Mouse (Mus musculus) forebrain, embryonic 10.5 days (tissue): Measurements from ENCODE around the gene Fam53b. TPM values are rescaled to one million over a fixed set of nuclear protein-coding genes. Genes with fewer than 3 reads are reported as not detected.

ENCODE experiments used
- DNase-seq: peaks from one replicate; pipeline ENCODE4 v3.0.0-alpha.2; 2017; ENCODE audit warnings: low spot score; ENCODE audit errors: extremely low spot score
- H3K27ac ChIP-seq: fragments of 300-500 bp; sonication (generic); 2 replicates; pipeline ENCODE4 v1.5.1; 2016; ENCODE audit warnings: mild to moderate bottlenecking
- H3K27me3 ChIP-seq: fragments of 300-500 bp; sonication (generic); 2 replicates; pipeline ENCODE4 v1.6.1; 2016; ENCODE audit warnings: mild to moderate bottlenecking; ENCODE audit not compliant: poor library complexity, severe bottlenecking
- H3K36me3 ChIP-seq: fragments of 300-500 bp; sonication (generic); replicated peaks from 2 replicates; pipeline ENCODE4 v1.6.1; 2016; ENCODE audit warnings: mild to moderate bottlenecking, moderate library complexity
- H3K4me1 ChIP-seq: fragments of 300-500 bp; sonication (generic); 2 replicates; pipeline ENCODE4 v1.6.1; 2016
- H3K4me3 ChIP-seq: fragments of 300-500 bp; sonication (generic); 2 replicates; pipeline ENCODE4 v1.5.1; 2016; ENCODE audit warnings: mild to moderate bottlenecking, moderate library complexity
- H3K9me3 ChIP-seq: fragments of 300-500 bp; sonication (generic); 2 replicates; pipeline ENCODE4 v1.6.1; 2016; ENCODE audit warnings: mild to moderate bottlenecking, moderate library complexity
- WGBS: fragments of 180-500 bp; shearing (Covaris S2); methylation state at CpG from one replicate; pipeline ENCODE4 v1.1.7; 2016; 5-methylcytosine and 5-hydroxymethylcytosine counted together
- polyA plus RNA-seq: library from polyadenylated mRNA; unstranded; fragments of >200 nt; fragmentation: Nextera tagmentation; extraction: Ambion mirVana; gene quantifications from 2 replicates; pipeline ENCODE4 v1.2.1, GENCODE M21; 2016

The Fam53b gene
- polyA plus RNA-seq, 1 experiment from 2014 or later: 39.4 TPM

GRCm38 (mm10) chr7:132808051-132808796, 5.5 kb downstream of the Fam53b start:
- no peak for DNase-seq
- H3K36me3 ChIP-seq: peaks cover 8% of the 10 kb centered on the region; the same call in 1 of the 2 replicates
- H3K9me3 ChIP-seq: no peaks in the 10 kb centered on the region
- 41% methylated on average over 7 of the region's 7 CpGs for WGBS
- peak overlapping the region; percentile 75 for H3K4me3 ChIP-seq
- no peaks in the 10 kb centered on the region for H3K27me3 ChIP-seq
- peak overlapping the region; percentile 94 for H3K27ac ChIP-seq
- H3K4me1 ChIP-seq: peaks cover 90% of the 10 kb centered on the region

DNA sequence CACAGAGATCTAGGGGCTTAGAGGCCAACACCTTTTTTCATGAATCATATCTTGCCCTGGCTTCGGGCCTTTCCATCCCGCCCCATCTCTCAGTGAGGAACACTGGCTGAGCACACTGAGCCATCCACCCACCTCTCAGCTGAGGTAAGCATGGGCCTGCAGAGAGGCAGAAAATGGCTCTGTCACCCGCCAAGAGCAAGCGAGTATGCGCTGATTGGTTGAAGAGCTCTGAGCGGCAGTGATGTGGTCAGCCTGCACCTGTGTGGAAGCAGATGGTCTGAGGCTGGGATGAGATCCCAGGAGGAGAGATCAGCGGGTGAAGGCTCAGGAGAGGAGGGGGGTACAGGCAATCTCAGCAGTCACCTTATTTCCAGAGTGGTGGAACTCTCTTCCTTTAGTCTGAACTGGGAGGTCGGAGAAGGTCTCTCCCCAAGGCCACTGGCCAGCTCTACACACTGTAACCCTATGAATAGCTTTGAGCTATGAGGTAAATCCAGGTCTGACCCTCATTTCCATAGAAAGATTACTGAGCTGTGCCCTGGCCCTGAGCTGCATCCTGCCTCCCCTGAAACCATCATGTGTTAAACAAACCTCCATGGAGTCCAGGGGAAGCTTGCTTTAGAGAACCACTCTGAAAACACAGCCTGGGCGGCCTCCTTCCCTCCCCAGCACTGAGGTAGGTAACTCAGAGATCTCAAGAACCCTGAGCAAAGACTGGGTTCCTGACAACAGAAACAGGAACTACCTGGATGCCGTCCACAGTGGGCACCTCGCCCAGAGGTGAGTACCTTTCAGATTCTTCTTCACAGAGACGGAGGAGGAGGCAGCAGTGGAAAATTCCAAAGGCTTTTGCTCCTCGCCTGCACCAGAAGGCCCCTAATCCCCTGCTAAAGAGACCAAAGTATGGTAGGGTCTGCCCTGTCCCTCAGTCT, 6.5 kb downstream of the Fam53b start:
- no peak for DNase-seq
- Histone ChIP-seq H3K27me3 (no peaks in the 10 kb centered on the region), H3K9me3 (no peaks in the 10 kb centered on the region), H3K4me3 (no peak overlapping the region; the same call in 1 of the 2 replicates), H3K4me1 (peaks cover 92% of the 10 kb centered on the region), H3K36me3 (peaks cover 18% of the 10 kb centered on the region), H3K27ac (peak overlapping the region; percentile 94)
- 57% methylated on average over 13 of the region's 13 CpGs for whole genome bisulfite sequencing

GRCm38 (mm10) chr7:132806286-132806685, 7.4 kb downstream of the Fam53b start:
- 72% methylated on average over 5 of the region's 5 CpGs for WGBS
- H3K4me3 ChIP-seq: no peak overlapping the region
- DNase-seq: no peak
- H3K36me3 ChIP-seq: peaks cover 25% of the 10 kb centered on the region
- peak overlapping the region; percentile 94 for H3K27ac ChIP-seq
- H3K27me3 ChIP-seq: no peaks in the 10 kb centered on the region
- H3K4me1 ChIP-seq: peaks cover 92% of the 10 kb centered on the region
- H3K9me3 ChIP-seq: no peaks in the 10 kb centered on the region

DNA sequence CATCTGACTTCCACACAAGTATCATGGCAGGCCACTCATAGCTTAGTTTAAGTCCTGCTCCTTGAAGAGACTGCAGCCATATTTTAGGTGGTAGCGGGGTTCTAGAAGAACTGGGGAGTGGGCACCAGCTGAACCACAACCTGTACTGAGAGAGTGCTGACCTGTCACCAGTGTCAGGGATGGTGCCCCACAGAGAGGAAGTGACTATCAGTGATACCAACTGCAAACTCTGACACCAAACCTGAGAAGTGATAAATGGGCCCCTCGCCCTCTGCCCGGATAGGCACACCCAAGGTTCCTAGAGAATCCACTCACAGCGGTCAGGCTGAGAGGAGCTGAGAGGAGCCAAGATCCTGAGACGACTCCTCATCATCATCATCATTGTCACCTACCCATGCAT, 8.7 kb downstream of the Fam53b start:
- no peak overlapping the region for H3K27ac ChIP-seq
- no peaks in the 10 kb centered on the region for H3K27me3 ChIP-seq
- H3K4me3 ChIP-seq: no peak overlapping the region
- peaks cover 90% of the 10 kb centered on the region for H3K4me1 ChIP-seq
- peaks cover 37% of the 10 kb centered on the region for H3K36me3 ChIP-seq
- WGBS: 94% methylated on average over 5 of the region's 5 CpGs
- H3K9me3 ChIP-seq: no peaks in the 10 kb centered on the region
- DNase-seq: no peak

DNA sequence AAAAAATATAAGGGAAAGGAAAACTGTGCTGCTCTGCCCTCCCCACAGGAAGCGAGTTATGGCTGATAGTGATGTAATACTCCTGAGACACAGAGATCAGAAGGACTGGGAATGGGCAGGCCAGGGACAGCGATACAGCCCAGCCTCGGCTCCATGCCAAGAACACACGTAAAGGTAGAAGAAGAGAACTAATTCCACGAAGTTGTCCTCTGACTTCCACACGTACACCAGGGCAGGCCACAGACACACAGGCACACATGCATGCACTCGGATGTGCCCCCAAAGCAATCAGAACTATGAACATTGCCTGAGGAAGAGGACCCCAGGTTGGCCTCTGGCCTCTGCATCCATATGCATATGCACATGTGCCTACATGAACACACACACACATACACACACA, 9.2 kb downstream of the Fam53b start:
- Histone ChIP-seq H3K36me3 (peaks cover 41% of the 10 kb centered on the region), H3K9me3 (no peaks in the 10 kb centered on the region), H3K27me3 (no peaks in the 10 kb centered on the region), H3K4me1 (peaks cover 90% of the 10 kb centered on the region), H3K4me3 (no peak overlapping the region), H3K27ac (no peak overlapping the region)
- DNase-seq: no peak
- 93% methylated on average over 7 of the region's 7 CpGs for WGBS

- Histone ChIP-seq H3K9me3 (no peaks in the 10 kb centered on the region), H3K4me3 (no peak overlapping the region), H3K36me3 (peaks cover 45% of the 10 kb centered on the region), H3K4me1 (peaks cover 89% of the 10 kb centered on the region), H3K27me3 (no peaks in the 10 kb centered on the region), H3K27ac (no peak overlapping the region)
- no peak for DNase-seq
- 92% methylated on average over 3 of the region's 3 CpGs for WGBS
These were observed 9.7 kb downstream of the Fam53b start for GRCm38 (mm10) chr7:132803962-132804361.

GRCm38 (mm10) chr7:132803336-132803735, 10.3 kb downstream of the Fam53b start:
- no peaks in the 10 kb centered on the region for H3K27me3 ChIP-seq
- peaks cover 49% of the 10 kb centered on the region for H3K36me3 ChIP-seq
- peaks cover 82% of the 10 kb centered on the region for H3K4me1 ChIP-seq
- 90% methylated on average over 2 of the region's 2 CpGs for WGBS
- H3K27ac ChIP-seq: peak overlapping the region; percentile 45; the same call in 1 of the 2 replicates
- DNase-seq: no peak
- no peaks in the 10 kb centered on the region for H3K9me3 ChIP-seq
- no peak overlapping the region for H3K4me3 ChIP-seq

- 91% methylated on average over 11 of the region's 11 CpGs for WGBS
- Histone ChIP-seq H3K27me3 (no peaks in the 10 kb centered on the region), H3K27ac (peak overlapping the region; percentile 45), H3K4me1 (peaks cover 76% of the 10 kb centered on the region), H3K36me3 (peaks cover 56% of the 10 kb centered on the region), H3K9me3 (no peaks in the 10 kb centered on the region), H3K4me3 (no peak overlapping the region)
- no peak for DNase-seq
These were observed 11.0 kb downstream of the Fam53b start for GRCm38 (mm10) chr7:132802691-132803090.

- Histone ChIP-seq H3K9me3 (no peaks in the 10 kb centered on the region), H3K27me3 (no peaks in the 10 kb centered on the region), H3K4me1 (peaks cover 70% of the 10 kb centered on the region), H3K27ac (peak overlapping the region; percentile 45), H3K4me3 (no peak overlapping the region), H3K36me3 (peaks cover 62% of the 10 kb centered on the region)
- no peak for DNase-seq
- 79% methylated on average over 2 of the region's 2 CpGs for WGBS
These were observed 11.6 kb downstream of the Fam53b start for GRCm38 (mm10) chr7:132802066-132802465.

GRCm38 (mm10) chr7:132801509-132801908, 12.2 kb downstream of the Fam53b start:
- Histone ChIP-seq H3K4me1 (peaks cover 64% of the 10 kb centered on the region), H3K27me3 (no peaks in the 10 kb centered on the region), H3K27ac (peak overlapping the region; percentile 12; the same call in 1 of the 2 replicates), H3K4me3 (no peak overlapping the region), H3K36me3 (peaks cover 65% of the 10 kb centered on the region), H3K9me3 (no peaks in the 10 kb centered on the region)
- WGBS: 89% methylated on average over 5 of the region's 5 CpGs
- no peak for DNase-seq

DNA sequence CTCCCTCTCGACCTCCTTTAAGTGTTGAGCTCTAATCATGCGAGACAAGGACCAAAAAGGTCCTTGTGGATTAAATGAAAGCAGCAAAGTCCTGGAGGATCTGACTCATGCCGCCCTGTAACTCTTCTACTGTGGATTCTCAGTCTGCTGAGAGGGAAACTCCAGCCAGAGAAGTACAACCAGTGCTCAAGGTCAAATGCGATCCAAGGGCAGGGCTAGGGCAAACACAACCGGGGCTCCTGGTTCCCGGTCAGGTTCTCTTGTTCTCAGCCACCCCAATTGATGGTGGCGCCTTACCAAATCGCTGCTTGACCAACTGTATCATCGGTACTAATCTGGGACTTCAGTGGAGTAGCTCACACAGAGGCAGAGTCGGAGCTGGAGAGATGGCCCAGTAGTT, 12.8 kb downstream of the Fam53b start:
- WGBS: 90% methylated on average over 10 of the region's 10 CpGs
- DNase-seq: no peak
- no peaks in the 10 kb centered on the region for H3K9me3 ChIP-seq
- H3K27ac ChIP-seq: peak overlapping the region; percentile 32; the same call in 1 of the 2 replicates
- no peak overlapping the region for H3K4me3 ChIP-seq
- H3K36me3 ChIP-seq: peaks cover 67% of the 10 kb centered on the region
- H3K27me3 ChIP-seq: no peaks in the 10 kb centered on the region
- H3K4me1 ChIP-seq: peaks cover 58% of the 10 kb centered on the region

DNA sequence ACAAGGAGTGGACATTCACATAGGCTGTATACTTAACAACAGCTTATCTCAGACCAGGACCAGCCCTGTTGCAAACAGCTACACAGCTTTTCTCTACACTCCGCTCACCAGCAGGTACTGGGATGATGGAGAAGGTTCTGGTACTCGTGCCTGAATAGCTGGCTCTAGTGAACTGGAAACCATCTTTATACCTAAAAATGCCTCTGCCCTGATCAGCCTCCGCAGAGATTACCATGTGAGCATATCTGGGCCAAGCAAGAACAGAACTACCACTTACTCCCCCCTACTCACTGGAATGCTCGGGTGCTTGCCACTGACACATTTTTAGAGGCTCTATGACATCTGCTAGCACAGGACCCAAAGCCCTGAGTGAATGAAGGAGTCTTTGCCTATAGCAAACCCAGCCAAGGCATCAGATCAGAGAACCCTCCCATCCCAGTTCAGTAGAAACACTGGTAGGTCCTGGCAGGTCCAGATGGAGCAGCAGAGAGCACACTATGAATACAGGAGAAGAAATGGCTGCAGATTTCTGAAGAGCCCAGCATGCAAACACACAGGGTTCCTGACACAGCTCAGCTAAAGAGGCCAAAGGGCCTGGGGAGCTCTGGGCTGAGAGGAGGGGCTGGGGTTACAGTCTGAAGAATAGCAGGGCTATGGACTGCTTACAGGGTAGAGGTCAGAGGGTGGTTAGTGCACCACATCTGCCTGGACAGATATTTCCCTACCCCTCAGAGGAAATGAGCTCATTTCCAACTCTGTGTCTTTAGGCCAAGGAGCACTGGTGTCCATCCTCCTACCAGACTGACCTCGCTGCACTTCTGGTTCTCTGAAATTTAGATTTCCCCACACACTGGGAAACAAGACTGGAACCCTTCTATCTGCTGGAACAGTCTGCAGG, 14.3 kb downstream of the Fam53b start:
- no peak for DNase-seq
- Histone ChIP-seq H3K4me3 (no peak overlapping the region), H3K27ac (0 out of 2 replicates have a peak overlapping the region, but pooled peaks have one; percentile 25), H3K9me3 (no peaks in the 10 kb centered on the region), H3K4me1 (peaks cover 52% of the 10 kb centered on the region), H3K36me3 (peaks cover 67% of the 10 kb centered on the region), H3K27me3 (no peaks in the 10 kb centered on the region)
- WGBS: 88% methylated on average over 5 of the region's 5 CpGs
